Mouse (Mus musculus): ENCODE measurements around the gene Klhl30.

GRCm38 (mm10) chr1:91373414-91373835, 22.6 kb downstream of the Klhl30 start:
- TF ChIP-seq CTCF (IDR thresholded peaks at IDR 0.05; ENCODE audit: borderline replicate concordance, insufficient read depth, low read depth, low read length) (no peak), POLR2A (IDR thresholded peaks at IDR 0.05; ENCODE audit: borderline replicate concordance, insufficient read depth, low read length) (no peak)
